Mouse (Mus musculus) embryo, embryonic 11 days (tissue): ENCODE results near the gene Pnisr.
A peak's percentile ranks its signal among the peaks of the same experiment; 100 is the strongest.

Source experiments
- DNase-seq: peaks from one replicate; pipeline ENCODE4 v3.0.0-alpha.2; 2015

Gene Pnisr

DNA sequence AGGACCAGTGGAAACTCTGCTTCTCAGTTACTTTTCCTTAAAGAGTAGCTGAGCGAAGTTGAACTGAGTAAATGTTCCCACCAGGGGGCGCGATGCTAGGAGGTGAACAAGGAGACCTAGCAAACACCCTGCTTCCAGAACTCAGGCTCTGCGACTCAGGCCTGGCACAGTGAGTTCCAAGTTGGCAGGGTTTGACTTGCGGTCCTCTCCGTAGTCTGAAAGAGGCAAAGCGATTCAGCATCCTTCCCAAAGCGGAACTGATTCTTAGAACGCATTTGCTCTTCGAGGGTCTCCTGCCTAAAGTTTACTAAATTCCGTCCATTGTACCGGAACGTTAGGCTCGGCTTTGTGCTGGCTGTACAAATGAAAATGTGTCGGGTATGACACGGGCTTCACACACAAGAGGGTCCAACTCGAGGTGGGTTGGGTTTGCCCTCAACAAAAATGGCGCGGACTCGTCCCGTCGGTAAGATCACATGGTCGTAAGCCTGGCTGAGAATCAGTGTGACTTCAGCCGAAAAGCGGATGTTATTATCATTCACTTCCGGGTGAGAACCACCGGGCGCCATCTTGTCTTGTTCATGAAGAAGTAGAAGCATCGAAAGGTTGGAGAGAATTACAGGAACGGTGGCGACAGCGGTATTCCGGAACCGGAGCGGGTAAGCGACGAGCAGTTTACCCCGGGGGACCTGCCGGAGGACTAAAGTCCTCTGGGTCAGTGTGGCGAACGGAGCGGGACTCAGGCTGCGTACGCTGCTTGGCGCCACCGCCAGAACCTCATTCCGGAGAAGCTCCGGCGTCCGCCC is at the start of gene Pnisr:
Gene Pnisr, plus strand, starts transcription at position 103 of the 806 bp plus-strand sequence.
- peak; percentile 98 for DNase-seq

DNA sequence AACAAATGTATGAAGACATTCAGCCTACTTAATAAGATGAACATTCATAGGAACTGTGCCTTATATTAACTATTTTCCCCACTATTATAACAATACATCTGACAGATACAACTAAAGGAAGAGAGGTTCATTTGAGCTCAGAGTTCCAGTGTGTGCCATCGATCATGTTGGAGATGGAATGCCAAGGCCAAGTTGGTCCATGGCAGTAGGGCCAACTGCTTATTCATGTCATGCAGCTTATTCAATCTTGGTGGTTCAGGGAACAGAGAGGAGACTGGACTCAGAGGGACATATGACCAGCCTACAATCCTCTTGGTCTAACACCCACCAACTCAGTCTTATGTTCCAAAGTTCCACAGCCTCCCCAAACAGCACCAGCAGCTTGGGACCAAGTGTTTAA is 46.4 kb upstream of the Pnisr start:
- no peak for DNase-seq

DNA sequence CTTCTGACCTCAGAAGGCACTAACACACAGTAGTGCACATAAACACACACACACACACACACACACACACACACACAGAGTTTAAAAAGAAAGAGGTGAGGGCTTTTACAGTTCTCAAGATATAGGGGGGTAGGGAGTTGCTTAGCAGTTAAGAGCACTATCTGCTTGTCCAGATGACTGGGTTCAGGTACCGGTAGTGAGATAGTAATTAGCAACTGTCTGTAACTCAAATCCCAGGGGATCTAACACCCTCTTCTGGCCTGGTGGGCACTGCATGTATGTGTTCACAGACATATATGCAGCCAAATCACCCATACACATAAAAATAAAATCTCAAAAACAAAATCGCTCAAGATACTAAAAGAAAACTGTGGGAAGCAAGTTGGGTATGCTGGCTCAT is 45.8 kb upstream of the Pnisr start:
- DNase-seq, result no peak

DNA sequence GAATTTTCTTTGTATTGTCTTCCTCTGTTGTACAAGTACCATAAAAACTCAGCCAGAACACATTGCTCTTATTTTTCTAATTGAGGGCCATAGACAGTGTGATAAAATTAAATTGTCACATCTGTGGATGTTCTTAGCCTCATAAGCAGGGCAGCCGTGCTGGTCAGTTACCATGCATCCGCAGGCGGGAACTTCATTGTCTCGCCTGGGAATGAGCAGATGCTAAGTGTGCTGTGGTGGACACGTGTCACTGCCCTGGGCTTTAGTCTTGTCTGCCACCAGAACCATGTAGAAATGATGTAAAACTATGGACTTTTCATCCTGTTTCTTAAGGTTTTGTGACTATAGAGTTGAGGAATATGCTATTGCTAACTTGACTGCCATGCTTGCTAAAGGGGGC is 40.2 kb upstream of the Pnisr start:
- peak; percentile 27 for DNase-seq

GRCm38 (mm10) chr4:21810608-21811007 is 36.8 kb upstream of the Pnisr start:
- no peak for DNase-seq

DNA sequence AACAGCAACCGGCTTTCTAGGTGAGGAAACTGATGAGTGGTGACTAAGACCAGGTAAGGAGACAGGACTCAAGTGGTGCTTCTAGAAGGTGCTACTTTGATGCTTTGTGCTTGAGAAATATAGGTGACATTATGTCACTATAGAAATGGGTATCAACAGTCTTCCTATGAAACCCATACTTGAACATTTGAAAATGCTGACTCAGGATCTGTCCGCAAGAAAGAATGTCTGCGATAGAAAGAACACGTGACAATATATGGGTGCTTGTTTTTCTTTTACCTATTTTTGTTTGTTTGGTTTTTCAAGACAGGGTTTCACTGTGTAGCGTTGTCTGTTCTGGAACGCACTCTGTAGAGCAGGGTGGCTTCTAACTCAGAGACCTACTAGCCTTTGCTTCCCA is 34.7 kb upstream of the Pnisr start:
- no peak for DNase-seq

GRCm38 (mm10) chr4:21814029-21814428 is 33.4 kb upstream of the Pnisr start:
- peak; percentile 85 for DNase-seq

GRCm38 (mm10) chr4:21826616-21827015 is 20.8 kb upstream of the Pnisr start:
- no peak for DNase-seq

- DNase-seq, result no peak
Observed at GRCm38 (mm10) chr4:21832844-21833243, 14.5 kb upstream of the Pnisr start.

GRCm38 (mm10) chr4:21848287-21848630 is 876 bp downstream of the Pnisr start:
- peak; percentile 96 for DNase-seq

GRCm38 (mm10) chr4:21857481-21857880 is 10.1 kb downstream of the Pnisr start:
- DNase-seq, result no peak

DNA sequence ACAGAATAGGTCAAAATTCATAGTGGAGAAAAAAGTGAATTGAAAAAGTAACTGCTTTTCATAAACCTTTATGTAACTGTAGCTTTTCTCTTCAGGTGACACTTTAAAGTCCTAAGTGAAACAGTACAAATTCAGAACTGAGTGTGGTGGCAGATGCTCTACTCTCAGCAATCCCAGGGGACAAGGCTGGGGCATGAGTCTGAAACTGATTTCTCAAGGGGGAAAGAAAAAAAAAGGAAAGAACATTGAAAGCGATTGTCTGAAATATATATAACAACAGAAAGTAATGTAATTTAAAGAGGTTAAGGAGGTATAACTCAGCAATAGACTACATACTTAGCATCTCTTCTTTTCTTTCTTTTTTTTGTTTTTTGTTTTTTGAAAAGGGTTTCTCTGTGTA is 17.8 kb downstream of the Pnisr start:
- DNase-seq, result no peak

DNA sequence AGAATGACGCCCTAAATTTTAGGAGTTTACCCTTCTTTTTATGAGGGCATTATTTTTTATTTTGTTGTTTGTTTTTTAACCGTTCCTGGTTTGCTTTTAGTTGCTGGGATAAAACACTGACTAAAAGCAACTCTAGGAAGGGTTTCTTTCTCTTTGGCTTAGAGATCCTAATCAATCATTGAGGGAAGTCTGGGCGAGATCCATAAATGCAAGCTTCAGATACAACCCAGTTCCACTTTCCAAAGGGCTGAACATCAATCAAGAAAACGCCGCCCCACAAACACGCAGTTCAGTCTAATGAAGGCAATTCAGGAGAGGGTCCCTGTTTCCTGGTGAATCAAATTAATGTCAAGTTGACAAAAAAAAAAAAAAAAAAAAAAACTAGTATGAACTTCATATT is 31.4 kb downstream of the Pnisr start:
- DNase-seq, result peak; percentile 10

- DNase-seq, result peak; percentile 89
Observed at GRCm38 (mm10) chr4:21879565-21880220, 32.3 kb downstream of the Pnisr start, which contains the start of gene Coq3. Gene Coq3, plus strand, starts transcription at chr4:21879673.

GRCm38 (mm10) chr4:21882806-21883205 is 35.4 kb downstream of the Pnisr start:
- DNase-seq, result no peak

DNA sequence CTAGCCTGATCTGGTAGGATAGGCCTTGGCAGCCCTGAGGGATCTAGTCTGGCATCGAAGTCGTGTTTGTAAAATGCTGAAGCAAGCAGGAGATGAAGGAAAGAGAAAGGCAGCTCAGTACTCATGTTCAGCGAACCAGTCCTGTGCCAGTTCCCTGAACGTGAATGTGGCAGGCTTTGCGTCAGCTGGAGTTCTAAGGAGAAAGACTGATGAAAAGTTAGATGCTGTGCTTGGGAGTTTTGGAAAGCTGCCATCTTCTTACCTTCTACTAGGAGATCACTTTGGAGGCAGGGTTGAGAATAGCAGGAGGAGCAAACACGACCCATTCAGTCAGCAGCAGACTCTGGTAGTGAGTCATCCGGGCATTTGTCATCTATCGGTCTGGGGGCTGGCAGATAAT is 38.4 kb downstream of the Pnisr start:
- DNase-seq, result no peak
